Mouse (Mus musculus): ENCODE data around the gene Sptssb.

- TF ChIP-seq CTCF (IDR thresholded peaks at IDR 0.05; ENCODE audit: borderline replicate concordance, insufficient read depth, low read length) (no peak), POLR2A (IDR thresholded peaks at IDR 0.05; ENCODE audit: low read depth, low read length) (no peak)
These were observed 80.4 kb downstream of the Sptssb start for GRCm38 (mm10) chr3:69779246-69779796.

Measured in embryonic fibroblast, embryonic 13.5 days (primary cell).